23 mouse cellular contexts compared by ENCODE assay signal in genomic region chr1:90522294-90522693, GRCm38 (mm10).
DNase-seq lines count a peak whose midpoint lies in the region; ATAC-seq lines count a peak whose summit lies in the region.
"Had no signal": no experiment of that assay in that cellular context is flagged by ENCODE, and none has a peak within 500 bp of the region (broad histone marks: within the 10 kb centered on the region; RNA-seq: fewer than 3 reads in every experiment).

No protein-coding gene starts in this region.

- no peaks in the 10 kb centered on the region for H3K36me3 ChIP-seq in heart, embryonic 12.5 days
- H3K36me3 ChIP-seq in stomach, embryonic 15.5 days, result no peaks in the 10 kb centered on the region
- H3K36me3 ChIP-seq in midbrain, embryonic 14.5 days (ENCODE audit: control insufficient read depth, insufficient read depth, low read length), result no peaks in the 10 kb centered on the region
- no peaks in the 10 kb centered on the region for H3K36me3 ChIP-seq in forebrain, embryonic 13.5 days (ENCODE audit: poor library complexity, severe bottlenecking)
- H3K36me3 ChIP-seq: embryonic facial prominence, embryonic 15.5 days; forebrain, embryonic 10.5 days; heart, embryonic 13.5 days; liver, embryonic 13.5 days; lung, embryonic 15.5 days; midbrain, embryonic 15.5 days had no signal

- no peak overlapping the region for H3K9ac ChIP-seq in heart, embryonic 12.5 days
- no peak overlapping the region for H3K9ac ChIP-seq in stomach, embryonic 15.5 days
- no peak overlapping the region for H3K9ac ChIP-seq in midbrain, embryonic 14.5 days (replicated peaks; ENCODE audit: low read length)
- H3K9ac ChIP-seq in forebrain, embryonic 13.5 days, result no peak overlapping the region
- H3K9ac ChIP-seq: embryonic facial prominence, embryonic 15.5 days; heart, embryonic 13.5 days; liver, embryonic 13.5 days; lung, embryonic 15.5 days; midbrain, embryonic 15.5 days had no signal

- peaks cover 17% of the 10 kb centered on the region; the same call in 1 of the 2 replicates for H3K4me1 ChIP-seq in heart, embryonic 12.5 days (replicated peaks)
- H3K4me1 ChIP-seq in stomach, embryonic 15.5 days, result peaks cover 12% of the 10 kb centered on the region
- H3K4me1 ChIP-seq in midbrain, embryonic 14.5 days (ENCODE audit: control insufficient read depth, insufficient read depth, low read length), result no peaks in the 10 kb centered on the region
- peaks cover 8% of the 10 kb centered on the region for H3K4me1 ChIP-seq in forebrain, embryonic 13.5 days
- H3K4me1 ChIP-seq: liver, embryonic 13.5 days; megakaryocyte, embryonic 14.5 days; midbrain, embryonic 15.5 days had no signal

- no peak overlapping the region for H3K27ac ChIP-seq in heart, embryonic 12.5 days (ENCODE audit: poor library complexity, severe bottlenecking)
- H3K27ac ChIP-seq in stomach, embryonic 15.5 days, result peak overlapping the region; percentile 58; the same call in 1 of the 2 replicates
- H3K27ac ChIP-seq in midbrain, embryonic 14.5 days (replicated peaks; ENCODE audit: low read depth, low read length), result no peak overlapping the region
- H3K27ac ChIP-seq in forebrain, embryonic 13.5 days, result no peak overlapping the region
- H3K27ac ChIP-seq: embryonic facial prominence, embryonic 15.5 days; forebrain, embryonic 10.5 days; liver, embryonic 13.5 days; lung, embryonic 15.5 days; midbrain, embryonic 15.5 days had no signal

- H3K27me3 ChIP-seq in heart, embryonic 12.5 days (replicated peaks), result no peaks in the 10 kb centered on the region
- H3K27me3 ChIP-seq in stomach, embryonic 15.5 days (replicated peaks), result no peaks in the 10 kb centered on the region
- no peaks in the 10 kb centered on the region for H3K27me3 ChIP-seq in midbrain, embryonic 14.5 days (ENCODE audit: control insufficient read depth, insufficient read depth, low read length)
- H3K27me3 ChIP-seq in forebrain, embryonic 13.5 days, result no peaks in the 10 kb centered on the region
- H3K27me3 ChIP-seq: embryonic facial prominence, embryonic 15.5 days; heart, embryonic 13.5 days; liver, embryonic 13.5 days; megakaryocyte, embryonic 14.5 days; midbrain, embryonic 15.5 days had no signal

- ATAC-seq in heart, embryonic 12.5 days (ENCODE audit: insufficient number of reproducible peaks, low FRiP score), result no peak
- no peak for ATAC-seq in stomach, embryonic 15.5 days (ENCODE audit: insufficient read depth, low FRiP score, low read depth)
- ATAC-seq in midbrain, embryonic 14.5 days (ENCODE audit: low FRiP score, low TSS enrichment), result no peak
- no peak for ATAC-seq in forebrain, embryonic 13.5 days
- ATAC-seq: midbrain, embryonic 15.5 days had no signal

- intact Hi-C loops in heart, postnatal 10 days (cut with DNase I), result no loop called here

- no peak overlapping the region for H3K4me2 ChIP-seq in heart, embryonic 12.5 days
- no peak overlapping the region for H3K4me2 ChIP-seq in stomach, embryonic 15.5 days
- H3K4me2 ChIP-seq in midbrain, embryonic 14.5 days (ENCODE audit: low read length), result no peak overlapping the region
- H3K4me2 ChIP-seq in forebrain, embryonic 13.5 days, result no peak overlapping the region
- H3K4me2 ChIP-seq: embryonic facial prominence, embryonic 15.5 days; heart, embryonic 13.5 days; liver, embryonic 13.5 days; lung, embryonic 15.5 days; midbrain, embryonic 15.5 days had no signal

- WGBS in heart, embryonic 12.5 days, result 74% methylated on average over 8 of the region's 8 CpGs
- WGBS in stomach, embryonic 15.5 days, result 70% methylated on average over 8 of the region's 8 CpGs
- WGBS in midbrain, embryonic 14.5 days, result 93% methylated on average over 8 of the region's 8 CpGs
- 91% methylated on average over 8 of the region's 8 CpGs for WGBS in forebrain, embryonic 13.5 days

- H3K9me3 ChIP-seq in heart, embryonic 12.5 days (replicated peaks), result no peaks in the 10 kb centered on the region
- no peaks in the 10 kb centered on the region for H3K9me3 ChIP-seq in stomach, embryonic 15.5 days
- no peaks in the 10 kb centered on the region for H3K9me3 ChIP-seq in midbrain, embryonic 14.5 days (ENCODE audit: control insufficient read depth, low read length)
- H3K9me3 ChIP-seq in forebrain, embryonic 13.5 days (replicated peaks), result no peaks in the 10 kb centered on the region
- H3K9me3 ChIP-seq: embryonic facial prominence, embryonic 15.5 days; forebrain, embryonic 10.5 days; heart, embryonic 13.5 days; liver, embryonic 13.5 days; lung, embryonic 15.5 days; megakaryocyte, embryonic 14.5 days; midbrain, embryonic 15.5 days had no signal

- peak; percentile 66 to 86 for DNase-seq in heart, adult 18-20 months
- peak; percentile 19 for DNase-seq in lung, postnatal 36 days
- DNase-seq in lung, postnatal 14 days, result no peak
- peak; percentile 66 for DNase-seq in heart, postnatal 10 days
- no peak for DNase-seq in midbrain, embryonic 14.5 days
- DNase-seq: adrenal gland, postnatal 36 days; cerebellum, adult 18-20 months; cerebellum, postnatal 36 days; kidney, adult 2 months; kidney, postnatal 36 days; liver, embryonic 13.5 days; spleen, adult 18-20 months; thymus, postnatal 14 days had no signal

- H3K4me3 ChIP-seq in heart, embryonic 12.5 days, result no peak overlapping the region
- no peak overlapping the region for H3K4me3 ChIP-seq in stomach, embryonic 15.5 days (replicated peaks)
- no peak overlapping the region for H3K4me3 ChIP-seq in midbrain, embryonic 14.5 days (replicated peaks; ENCODE audit: low read depth, low read length)
- no peak overlapping the region for H3K4me3 ChIP-seq in forebrain, embryonic 13.5 days
- H3K4me3 ChIP-seq: embryonic facial prominence, embryonic 15.5 days; forebrain, embryonic 10.5 days; heart, embryonic 13.5 days; liver, embryonic 13.5 days; lung, embryonic 15.5 days; megakaryocyte, embryonic 14.5 days; midbrain, embryonic 15.5 days; myocyte had no signal

Comparison
In these comparisons a context has a peak if more than half of its experiments do, and no peak if none do; other contexts are left out.
1. DNase-seq: peak in heart, adult 18-20 months (2 of 2), lung, postnatal 36 days (single experiment) and heart, postnatal 10 days (2 of 2); none in lung, postnatal 14 days (single experiment) and midbrain, embryonic 14.5 days (single experiment).